ENCODE assay signal across 12 mouse cellular contexts in genomic region chr9:35135575-35135974, GRCm38 (mm10). TPM values are rescaled to one million over a fixed set of nuclear protein-coding genes. Genes with fewer than 3 reads are reported as not detected.
A peak's percentile ranks its signal among the peaks of the same experiment; 100 is the strongest.
DNase-seq lines count a peak whose midpoint lies in the region; ATAC-seq and TF ChIP-seq lines count a peak whose summit lies in the region.
"Had no signal": no experiment of that assay in that cellular context is flagged by ENCODE, and none has a peak within 500 bp of the region (broad histone marks: within the 10 kb centered on the region; RNA-seq: fewer than 3 reads in every experiment).

No protein-coding gene starts in this region.

- H3K9me3 ChIP-seq in heart, embryonic 16.5 days (replicated peaks; ENCODE audit: control insufficient read depth, low read length): no peaks in the 10 kb centered on the region
- no peaks in the 10 kb centered on the region for H3K9me3 ChIP-seq in lung, embryonic 16.5 days (ENCODE audit: control insufficient read depth, low read length)
- H3K9me3 ChIP-seq: heart, embryonic 10.5 days; limb, embryonic 15.5 days; neural tube, embryonic 12.5 days had no signal

- POLR2A ChIA-PET in Patski (lab: Charles Lee): no interaction called here

- H3K4me3 ChIP-seq in heart, embryonic 16.5 days (ENCODE audit: low read length): no peak overlapping the region
- no peak overlapping the region for H3K4me3 ChIP-seq in lung, embryonic 16.5 days (ENCODE audit: low read length)
- H3K4me3 ChIP-seq in layer of hippocampus, adult 2 months: no peak overlapping the region
- H3K4me3 ChIP-seq: heart, embryonic 10.5 days; limb, embryonic 15.5 days; neural tube, embryonic 12.5 days had no signal

- H3K27me3 ChIP-seq in heart, embryonic 16.5 days (ENCODE audit: control insufficient read depth, insufficient read depth, low read length): no peaks in the 10 kb centered on the region
- H3K27me3 ChIP-seq in lung, embryonic 16.5 days (ENCODE audit: control insufficient read depth, insufficient read depth, low read depth, low read length): no peaks in the 10 kb centered on the region
- H3K27me3 ChIP-seq in Patski: no peaks in the 10 kb centered on the region
- H3K27me3 ChIP-seq: limb, embryonic 15.5 days; neural tube, embryonic 12.5 days had no signal

- peak overlapping the region; percentile 11; the same call in 1 of the 2 replicates for H3K9ac ChIP-seq in heart, embryonic 16.5 days (ENCODE audit: low read length)
- H3K9ac ChIP-seq in lung, embryonic 16.5 days (ENCODE audit: low read length): no peak overlapping the region
- H3K9ac ChIP-seq: limb, embryonic 15.5 days; neural tube, embryonic 12.5 days had no signal

- DNase-seq in heart, adult 11 months: no peak
- DNase-seq in lung, adult 18-20 months: no peak
- no peak for DNase-seq in Patski (ENCODE audit: low read depth, low spot score)
- no peak for DNase-seq in layer of hippocampus, adult 2 months (ENCODE audit: low spot score in 2 of 2)
- DNase-seq: thymus, postnatal 25 days had no signal

- 58% methylated on average over 6 of the region's 6 CpGs for WGBS in heart, embryonic 16.5 days
- 39% methylated on average over 6 of the region's 6 CpGs for WGBS in lung, embryonic 16.5 days

- H3K4me1 ChIP-seq in heart, embryonic 16.5 days (ENCODE audit: control insufficient read depth, insufficient read depth, low read length): peaks cover 6% of the 10 kb centered on the region; the same call in 1 of the 2 replicates
- H3K4me1 ChIP-seq in lung, embryonic 16.5 days (replicated peaks; ENCODE audit: control insufficient read depth, insufficient read depth, low read length): no peaks in the 10 kb centered on the region
- H3K4me1 ChIP-seq: neural tube, embryonic 12.5 days had no signal

- in situ Hi-C loops in Patski (cut with MboI; ENCODE audit: low pct_unique_long_range_greater_than_20kb): no loop called here

- TF ChIP-seq CTCF in Patski (IDR thresholded peaks at IDR 0.05): no peak
- TF ChIP-seq CTCF in layer of hippocampus, adult 2 months (conservative IDR thresholded peaks at IDR 0.05): no peak

- 0 out of 2 replicates have a peak overlapping the region, but pooled peaks have one; percentile 8 for H3K27ac ChIP-seq in heart, embryonic 16.5 days (ENCODE audit: low read length)
- H3K27ac ChIP-seq in lung, embryonic 16.5 days (ENCODE audit: low read length): no peak overlapping the region
- H3K27ac ChIP-seq in layer of hippocampus, adult 2 months: no peak overlapping the region
- H3K27ac ChIP-seq: heart, embryonic 10.5 days; kidney, postnatal 0 days; limb, embryonic 15.5 days; neural tube, embryonic 12.5 days had no signal

- H3K4me2 ChIP-seq in heart, embryonic 16.5 days (ENCODE audit: low read depth, low read length): no peak overlapping the region
- no peak overlapping the region for H3K4me2 ChIP-seq in lung, embryonic 16.5 days (ENCODE audit: low read depth, low read length)
- H3K4me2 ChIP-seq: limb, embryonic 15.5 days; neural tube, embryonic 12.5 days had no signal

- H3K36me3 ChIP-seq in heart, embryonic 16.5 days (ENCODE audit: control insufficient read depth, insufficient read depth): no peaks in the 10 kb centered on the region
- no peaks in the 10 kb centered on the region for H3K36me3 ChIP-seq in lung, embryonic 16.5 days (ENCODE audit: control insufficient read depth, insufficient read depth, low read length)
- H3K36me3 ChIP-seq: heart, embryonic 10.5 days; neural tube, embryonic 12.5 days had no signal

- ATAC-seq in heart, embryonic 16.5 days (replicated peaks; ENCODE audit: extremely low read depth, insufficient read depth, low FRiP score): no peak
- peak; percentile 62 for ATAC-seq in lung, embryonic 16.5 days (ENCODE audit: low read depth)
- peak; percentile 14 for ATAC-seq in Patski
- peak; percentile 48 for ATAC-seq in common myeloid progenitor, adult 5-6 weeks (replicated peaks; ENCODE audit: low read depth, poor library complexity, severe bottlenecking)

- CTCF ChIA-PET in Patski (lab: Charles Lee): interaction anchor here (1.8 kb wide), 2 partner anchors 20 to 24 kb away, joined by 4 read pairs; no protein-coding TSS in a partner anchor

RNA-seq across cellular contexts. Expression of gene St3gal4, which starts 16.5 kb away (rescaled TPM):
- polyA plus RNA-seq in heart, embryonic 16.5 days (2015; fragmentation: Nextera tagmentation; extraction: Ambion mirVana): 25.8 and 26.4 TPM in 2 replicates
- 38.2 and 39.3 TPM in 2 replicates for polyA plus RNA-seq in lung, embryonic 16.5 days (2015; fragmentation: Nextera tagmentation; extraction: Ambion mirVana)
- polyA plus RNA-seq in Patski (2021): 53.6 TPM
- 25.2 and 26.5 TPM in 2 replicates for total RNA-seq in common myeloid progenitor, adult 5-6 weeks (2017)
- total RNA-seq in layer of hippocampus, adult 2 months (2021): 10 to 100 TPM; 25.8 to 29.0 TPM

RNA-seq across cellular contexts. Expression of gene Dcps, which starts 40.3 kb away (rescaled TPM):
- polyA plus RNA-seq in heart, embryonic 16.5 days (2015; fragmentation: Nextera tagmentation; extraction: Ambion mirVana): 60.2 and 62.5 TPM in 2 replicates
- polyA plus RNA-seq in lung, embryonic 16.5 days (2015; fragmentation: Nextera tagmentation; extraction: Ambion mirVana): 85.6 and 86.3 TPM in 2 replicates
- polyA plus RNA-seq in Patski (2021): 58.1 TPM
- 64.0 and 71.4 TPM in 2 replicates for total RNA-seq in common myeloid progenitor, adult 5-6 weeks (2017)
- 10 to 100 TPM; 20.5 to 21.7 TPM for total RNA-seq in layer of hippocampus, adult 2 months (2021)
